Mouse (Mus musculus) lung, embryonic 14.5 days (tissue): Measurements from ENCODE around the gene Frmpd1. TPM values are rescaled to one million over a fixed set of nuclear protein-coding genes. Genes with fewer than 3 reads are reported as not detected.

ENCODE experiments used
- ATAC-seq: fragments of 200-750 bp; cut with Nextera tagmentation; 2 replicates; pipeline ENCODE4 v1.8.0; 2017; ENCODE audit warnings: mild to moderate bottlenecking, moderate TSS enrichment, moderate library complexity; ENCODE audit not compliant: insufficient read depth
- DNase-seq: peaks from one replicate; pipeline ENCODE4 v3.0.0-alpha.2; 2015
- H3K27ac ChIP-seq: fragments of 300-500 bp; sonication (generic); 2 replicates; pipeline ENCODE4 v1.5.1; 2014; ENCODE audit warnings: low read depth, mild to moderate bottlenecking, moderate library complexity
- H3K27me3 ChIP-seq: fragments of 300-500 bp; sonication (generic); 2 replicates; pipeline ENCODE4 v1.6.1; 2014; ENCODE audit warnings: low read length, control low read depth; ENCODE audit not compliant: insufficient read depth
- H3K36me3 ChIP-seq: fragments of 300-500 bp; sonication (generic); 2 replicates; pipeline ENCODE4 v1.6.1; 2014; ENCODE audit warnings: control low read depth; ENCODE audit not compliant: insufficient read depth
- H3K4me1 ChIP-seq: fragments of 300-500 bp; sonication (generic); 2 replicates; pipeline ENCODE4 v1.6.1; 2014; ENCODE audit warnings: antibody characterized with exemption, control low read depth; ENCODE audit not compliant: insufficient read depth
- H3K4me2 ChIP-seq: fragments of 300-500 bp; sonication (generic); 2 replicates; pipeline ENCODE4 v1.6.1; 2014; ENCODE audit warnings: mild to moderate bottlenecking
- H3K4me3 ChIP-seq: fragments of 300-500 bp; sonication (generic); 2 replicates; pipeline ENCODE4 v1.5.1; 2014; ENCODE audit warnings: low read depth, low read length
- H3K9ac ChIP-seq: fragments of 300-500 bp; sonication (generic); 2 replicates; pipeline ENCODE4 v1.6.1; 2014
- H3K9me3 ChIP-seq: fragments of 300-500 bp; sonication (generic); 2 replicates; pipeline ENCODE4 v1.6.1; 2016; ENCODE audit warnings: low read depth, low read length, control low read depth
- CTCF ChIP-seq: IDR thresholded peaks from 2 replicates; pipeline ENCODE4 v1.5.1; 2016; ENCODE audit warnings: antibody characterized with exemption, low read depth
- WGBS: fragments of 180-500 bp; shearing (Covaris S2); extraction: QIAGEN DNeasy Blood & Tissue Kit; methylation state at CpG from one replicate; pipeline ENCODE4 v1.1.7; 2014; 5-methylcytosine and 5-hydroxymethylcytosine counted together
- polyA plus RNA-seq: library from polyadenylated mRNA; unstranded; fragments of >200 nt; fragmentation: Nextera tagmentation; extraction: Ambion mirVana; gene quantifications from 2 replicates; pipeline ENCODE4 v1.2.1, GENCODE M21; 2014

Gene Frmpd1
- polyA plus RNA-seq, 1 experiment from 2014 or later = 0.18 TPM

DNA sequence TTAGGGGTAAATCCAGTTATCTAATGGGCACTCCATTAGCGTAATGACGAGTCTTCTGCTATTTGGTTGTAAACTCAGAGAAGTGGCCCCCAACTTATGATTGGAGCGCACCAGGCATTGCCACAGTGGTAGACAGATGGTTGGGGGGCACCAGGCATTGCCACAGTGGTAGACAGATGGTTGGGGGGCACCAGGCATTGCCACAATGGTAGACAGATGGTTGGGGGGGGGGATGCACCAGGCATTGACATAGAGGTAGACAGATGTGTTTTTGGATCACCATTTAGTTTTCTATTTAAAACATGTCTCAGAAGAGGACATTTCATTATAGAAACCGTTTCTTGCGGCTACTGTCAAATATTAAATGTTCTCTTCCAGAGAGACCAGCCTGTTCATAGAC lies 53.6 kb downstream of the Frmpd1 start:
- Histone ChIP-seq H3K4me2 (no peak overlapping the region), H3K9me3 (no peaks in the 10 kb centered on the region), H3K36me3 (no peaks in the 10 kb centered on the region), H3K27ac (no peak overlapping the region), H3K4me3 (no peak overlapping the region), H3K4me1 (0 out of 2 replicates have a peak, but pooled peaks cover 4% of the 10 kb centered on the region), H3K9ac (no peak overlapping the region), H3K27me3 (no peaks in the 10 kb centered on the region)
- 91% methylated on average over 5 of the region's 5 CpGs for WGBS
- TF ChIP-seq CTCF = no peak
- no peak for ATAC-seq
- DNase-seq = no peak

DNA sequence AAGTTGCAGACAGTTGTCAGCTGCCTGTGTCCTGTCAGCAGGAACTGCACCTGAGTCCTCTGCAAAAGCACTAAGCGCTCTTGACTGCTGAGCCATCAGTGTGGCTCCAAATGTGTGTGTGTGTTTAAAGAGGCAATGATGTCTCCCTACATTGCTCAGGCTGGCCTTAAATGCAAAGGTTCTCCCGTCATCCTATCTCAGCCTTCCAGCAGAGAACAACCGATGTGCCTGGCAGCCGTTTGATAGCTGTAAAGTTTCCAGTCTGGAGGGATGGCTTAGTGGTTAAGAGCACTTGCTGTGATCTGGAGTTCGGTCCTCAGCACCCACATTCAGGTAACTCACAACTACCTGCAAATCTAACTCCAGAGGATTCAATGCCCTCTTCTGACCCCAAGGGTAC lies 56.7 kb downstream of the Frmpd1 start:
- no peak for ATAC-seq
- TF ChIP-seq CTCF = no peak
- Histone ChIP-seq H3K27me3 (no peaks in the 10 kb centered on the region), H3K4me3 (no peak overlapping the region), H3K36me3 (no peaks in the 10 kb centered on the region), H3K4me1 (0 out of 2 replicates have a peak, but pooled peaks cover 6% of the 10 kb centered on the region), H3K9ac (no peak overlapping the region), H3K9me3 (no peaks in the 10 kb centered on the region), H3K4me2 (no peak overlapping the region), H3K27ac (no peak overlapping the region)
- 55% methylated on average over 5 of the region's 5 CpGs for WGBS
- no peak for DNase-seq

DNA sequence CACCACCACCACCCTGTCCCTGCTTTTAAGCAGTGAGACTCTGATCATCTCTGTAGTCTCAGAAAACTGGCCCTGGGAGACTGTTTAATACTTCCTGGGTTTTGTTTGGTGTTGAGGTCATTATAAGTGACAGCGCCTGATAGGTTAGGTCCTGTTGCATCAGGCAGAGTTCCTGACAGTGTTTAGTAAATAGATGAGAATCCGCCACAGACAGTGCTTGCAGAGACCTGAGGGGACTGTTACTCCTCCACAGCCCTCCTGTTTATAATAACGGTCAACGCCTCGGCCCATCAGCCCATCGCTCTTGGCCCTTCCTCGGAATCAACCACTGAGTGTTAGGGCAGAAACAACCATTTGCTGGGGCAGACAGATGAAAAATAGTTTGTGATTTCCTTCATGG lies 57.5 kb downstream of the Frmpd1 start:
- Histone ChIP-seq H3K27ac (no peak overlapping the region), H3K27me3 (no peaks in the 10 kb centered on the region), H3K9me3 (no peaks in the 10 kb centered on the region), H3K9ac (no peak overlapping the region), H3K4me2 (no peak overlapping the region), H3K4me1 (0 out of 2 replicates have a peak, but pooled peaks cover 6% of the 10 kb centered on the region), H3K36me3 (no peaks in the 10 kb centered on the region), H3K4me3 (no peak overlapping the region)
- DNase-seq (peak; percentile 81), ATAC-seq (peak; percentile 91)
- no peak for TF ChIP-seq CTCF
- 29% methylated on average over 7 of the region's 7 CpGs for WGBS

DNA sequence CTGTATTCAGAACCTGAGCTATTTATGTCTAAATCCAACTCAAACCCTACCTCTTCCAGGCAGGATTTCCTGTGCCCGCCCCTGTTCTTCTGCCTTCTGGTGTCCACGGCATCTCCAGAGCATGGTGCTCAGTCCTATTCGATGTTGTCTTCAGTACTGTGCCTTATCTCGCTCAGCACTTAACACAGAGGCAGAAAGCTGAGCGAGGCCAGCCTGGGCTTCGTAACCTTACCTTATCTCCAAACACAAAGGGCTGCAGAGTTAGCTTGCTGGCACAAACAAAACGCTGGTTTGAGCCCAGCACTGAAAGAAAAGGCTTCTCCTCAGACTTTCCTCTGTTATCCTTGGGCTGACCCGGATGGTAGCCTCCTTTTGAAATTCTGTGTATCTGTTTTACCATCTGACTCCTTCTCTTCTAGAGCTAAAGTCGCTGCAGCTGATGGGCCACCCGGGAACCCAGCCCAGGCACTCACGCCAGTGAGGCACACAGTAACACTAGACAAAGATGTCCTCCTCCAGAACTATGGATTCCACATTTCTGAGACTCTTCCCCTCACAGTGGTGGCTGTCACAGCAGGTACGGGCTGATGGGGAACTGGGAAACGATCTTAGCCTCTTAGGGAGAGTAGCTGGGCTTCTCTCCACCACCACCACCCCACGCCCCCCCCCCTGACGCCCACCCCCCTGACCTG lies 58.7 kb downstream of the Frmpd1 start:
- no peaks in the 10 kb centered on the region for H3K36me3 ChIP-seq
- H3K4me2 ChIP-seq = no peak overlapping the region
- H3K9ac ChIP-seq = no peak overlapping the region
- ATAC-seq (no peak), DNase-seq (no peak)
- 0 out of 2 replicates have a peak, but pooled peaks cover 6% of the 10 kb centered on the region for H3K4me1 ChIP-seq
- H3K4me3 ChIP-seq = no peak overlapping the region
- TF ChIP-seq CTCF = no peak
- H3K27ac ChIP-seq = no peak overlapping the region
- no peaks in the 10 kb centered on the region for H3K9me3 ChIP-seq
- 32% methylated on average over 15 of the region's 15 CpGs for WGBS
- no peaks in the 10 kb centered on the region for H3K27me3 ChIP-seq

DNA sequence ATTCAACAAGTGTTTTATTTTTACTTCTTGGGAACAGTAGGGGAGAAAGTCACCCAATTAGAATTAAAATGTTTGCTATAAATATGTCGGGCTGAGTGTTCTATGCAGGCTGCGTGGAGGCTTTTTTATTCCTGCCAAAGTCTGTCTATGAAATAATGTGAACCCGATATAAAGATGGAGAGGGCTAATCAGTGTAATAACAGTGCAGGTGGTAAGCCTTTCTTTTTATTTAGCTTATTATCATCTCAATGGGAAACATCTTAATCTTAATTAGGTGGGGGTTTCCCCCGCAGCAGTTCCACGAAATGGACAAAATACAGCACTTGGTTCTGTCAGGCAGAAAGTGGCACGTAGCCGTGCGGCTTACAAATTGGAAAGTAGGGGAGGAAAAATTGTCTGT lies 66.6 kb downstream of the Frmpd1 start:
- Histone ChIP-seq H3K27me3 (no peaks in the 10 kb centered on the region), H3K9ac (no peak overlapping the region), H3K4me3 (no peak overlapping the region), H3K4me1 (0 out of 2 replicates have a peak, but pooled peaks cover 3% of the 10 kb centered on the region), H3K9me3 (no peaks in the 10 kb centered on the region), H3K36me3 (no peaks in the 10 kb centered on the region), H3K27ac (no peak overlapping the region), H3K4me2 (no peak overlapping the region)
- DNase-seq (no peak), ATAC-seq (no peak)
- TF ChIP-seq CTCF = no peak
- 77% methylated on average over 8 of the region's 8 CpGs for WGBS

DNA sequence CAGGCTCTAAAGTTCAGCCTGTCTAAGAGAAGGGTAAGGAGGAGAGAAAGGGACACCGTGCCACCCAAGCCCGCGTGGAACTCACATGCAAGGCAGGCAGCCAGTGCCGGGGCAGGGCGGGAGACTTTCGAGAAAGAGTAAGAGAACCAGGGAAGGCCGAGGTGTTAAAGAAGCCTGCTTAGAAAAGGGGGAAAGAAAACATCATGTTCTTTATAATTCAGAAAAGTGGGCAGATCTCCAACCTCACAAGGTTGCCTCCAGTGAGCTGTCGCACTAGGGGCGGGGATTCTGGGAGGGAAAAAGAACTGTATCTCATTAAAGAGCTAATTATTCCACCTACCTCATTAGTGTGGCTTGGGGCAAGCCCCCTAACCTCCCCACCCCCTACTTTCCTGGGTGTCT lies 68.2 kb downstream of the Frmpd1 start:
- Histone ChIP-seq H3K9ac (no peak overlapping the region), H3K27ac (no peak overlapping the region), H3K4me1 (0 out of 2 replicates have a peak, but pooled peaks cover 3% of the 10 kb centered on the region), H3K4me2 (no peak overlapping the region), H3K4me3 (no peak overlapping the region), H3K27me3 (no peaks in the 10 kb centered on the region), H3K9me3 (no peaks in the 10 kb centered on the region), H3K36me3 (no peaks in the 10 kb centered on the region)
- no peak for TF ChIP-seq CTCF
- DNase-seq (no peak), ATAC-seq (no peak)
- WGBS = 57% methylated on average over 9 of the region's 9 CpGs

DNA sequence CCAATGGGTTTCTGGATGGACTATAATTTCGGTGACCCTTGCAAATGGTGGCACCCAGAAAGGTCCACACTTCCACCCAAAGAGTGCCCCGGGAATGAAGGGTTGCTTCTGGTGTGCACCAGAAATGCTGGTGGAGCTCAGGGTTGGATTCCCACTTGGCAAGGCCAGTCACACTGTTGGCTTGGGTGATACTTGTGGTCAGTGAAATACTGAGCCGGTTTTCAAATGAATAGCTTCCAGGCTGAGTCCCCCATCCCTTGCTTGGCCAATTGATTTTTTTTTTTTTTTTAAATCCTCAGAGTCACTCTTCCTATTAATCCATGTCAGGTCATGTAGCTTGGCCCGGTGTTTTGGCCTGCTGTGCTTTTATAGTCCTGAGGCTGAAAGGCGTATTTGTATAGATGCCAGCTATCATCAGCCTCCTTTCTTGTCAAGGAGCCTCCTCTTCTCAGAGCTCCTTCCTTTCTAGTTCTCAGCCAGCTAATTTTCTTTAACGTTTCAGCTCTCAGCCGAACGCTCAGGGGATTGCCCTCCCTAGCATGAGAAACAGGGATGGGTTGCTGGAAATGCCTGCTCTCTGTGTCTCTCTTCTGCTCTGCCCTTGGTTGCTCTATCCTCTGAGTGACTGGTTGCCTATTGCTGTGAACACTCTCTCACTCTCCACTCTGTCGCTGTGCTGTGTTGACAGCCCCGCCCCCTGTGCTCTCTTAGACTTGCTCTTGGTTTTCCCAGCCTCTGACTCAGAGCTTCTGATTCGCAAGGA lies 69.3 kb downstream of the Frmpd1 start:
- H3K4me2 ChIP-seq = no peak overlapping the region
- no peak for ATAC-seq
- H3K36me3 ChIP-seq = no peaks in the 10 kb centered on the region
- no peak for TF ChIP-seq CTCF
- 0 out of 2 replicates have a peak, but pooled peaks cover 3% of the 10 kb centered on the region for H3K4me1 ChIP-seq
- peak; percentile 42 for DNase-seq
- no peak overlapping the region for H3K27ac ChIP-seq
- H3K9me3 ChIP-seq = no peaks in the 10 kb centered on the region
- H3K27me3 ChIP-seq = no peaks in the 10 kb centered on the region
- H3K9ac ChIP-seq = no peak overlapping the region
- H3K4me3 ChIP-seq = no peak overlapping the region
- WGBS = 39% methylated on average over 11 of the region's 11 CpGs
